Mouse (Mus musculus) WW6 (cell line): ENCODE measurements around the gene Vmn1r45.
"Not testable (repeated sequence)": the region's sequence is repeated elsewhere in the genome, so short reads cannot be mapped to it uniquely, and the experiment has no call there.

Experiments used
- DNase-seq: peaks from one replicate; pipeline ENCODE4 v3.0.0-alpha.2; 2013; ENCODE audit warnings: low read depth, low spot score

Vmn1r45 gene

GRCm38 (mm10) chr6:89940498-89940897, at the start of gene Vmn1r45:
TSS of gene Vmn1r45 (minus strand) at chr6:89940598.
- not testable (repeated sequence) for DNase-seq

- no peak for DNase-seq
These were observed 45.6 kb upstream of the Vmn1r45 start for GRCm38 (mm10) chr6:89985989-89986388.

GRCm38 (mm10) chr6:89969013-89969412, 28.6 kb upstream of the Vmn1r45 start, which contains the start of gene Vmn1r46:
TSS of gene Vmn1r46 (plus strand) at chr6:89969313.
- DNase-seq, result no peak

- no peak for DNase-seq
These were observed 25.9 kb upstream of the Vmn1r45 start for GRCm38 (mm10) chr6:89966341-89966740.

- no peak for DNase-seq
These were observed 13.2 kb upstream of the Vmn1r45 start for GRCm38 (mm10) chr6:89953556-89953955.

GRCm38 (mm10) chr6:89940926-89941325, 528 bp upstream of the Vmn1r45 start:
- no peak for DNase-seq

- no peak for DNase-seq
These were observed 56.6 kb downstream of the Vmn1r45 start for GRCm38 (mm10) chr6:89883812-89884211.

GRCm38 (mm10) chr6:89883360-89883759, 57.0 kb downstream of the Vmn1r45 start, which contains the start of gene Vmn1r44:
TSS of gene Vmn1r44 (plus strand) at chr6:89883660.
- no peak for DNase-seq
